Mouse (Mus musculus) forebrain, embryonic 11.5 days (tissue): ENCODE data around the gene Sox15. TPM values are rescaled to one million over a fixed set of nuclear protein-coding genes. Genes with fewer than 3 reads are reported as not detected.
"Not testable (repeated sequence)": the region's sequence is repeated elsewhere in the genome, so short reads cannot be mapped to it uniquely, and the experiment has no call there.

Source experiments
- ATAC-seq: fragments of 200-750 bp; cut with Nextera tagmentation; replicated peaks from 2 replicates; pipeline ENCODE4 v1.8.0; 2017; ENCODE audit warnings: moderate TSS enrichment; ENCODE audit not compliant: low FRiP score
- DNase-seq: peaks from one replicate; pipeline ENCODE4 v3.0.0-alpha.2; 2017; ENCODE audit warnings: low spot score
- H3K27ac ChIP-seq: fragments of 300-500 bp; sonication (generic); 2 replicates; pipeline ENCODE4 v1.5.1; 2014; ENCODE audit warnings: low read depth, low read length
- H3K27me3 ChIP-seq: fragments of 300-500 bp; sonication (generic); 2 replicates; pipeline ENCODE4 v1.6.1; 2014; ENCODE audit warnings: mild to moderate bottlenecking, low read length, mixed read lengths; ENCODE audit not compliant: control insufficient read depth, insufficient read depth
- H3K36me3 ChIP-seq: fragments of 300-500 bp; sonication (generic); 2 replicates; pipeline ENCODE4 v1.6.1; 2014; ENCODE audit warnings: mild to moderate bottlenecking, low read length, moderate library complexity, mixed read lengths; ENCODE audit not compliant: control insufficient read depth, insufficient read depth
- H3K4me1 ChIP-seq: fragments of 300-500 bp; sonication (generic); replicated peaks from 2 replicates; pipeline ENCODE4 v1.6.1; 2014; ENCODE audit warnings: low read length, mixed read lengths; ENCODE audit not compliant: control insufficient read depth, insufficient read depth
- H3K4me2 ChIP-seq: fragments of 300-500 bp; sonication (generic); 2 replicates; pipeline ENCODE4 v1.6.1; 2014; ENCODE audit warnings: low read depth, mild to moderate bottlenecking, low read length, moderate library complexity, mixed read lengths; ENCODE audit not compliant: severe bottlenecking
- H3K4me3 ChIP-seq: fragments of 300-500 bp; sonication (generic); 2 replicates; pipeline ENCODE4 v1.5.1; 2014; ENCODE audit warnings: low read depth, low read length
- H3K9ac ChIP-seq: fragments of 300-500 bp; sonication (generic); 2 replicates; pipeline ENCODE4 v1.6.1; 2014; ENCODE audit warnings: low read length
- H3K9me3 ChIP-seq: fragments of 300-500 bp; sonication (generic); 2 replicates; pipeline ENCODE4 v1.6.1; 2016; ENCODE audit warnings: low read length, mixed read lengths; ENCODE audit not compliant: control insufficient read depth
- WGBS: fragments of 180-500 bp; shearing (Covaris S2); extraction: QIAGEN DNeasy Blood & Tissue Kit; methylation state at CpG from one replicate; pipeline ENCODE4 v1.1.7; 2014; 5-methylcytosine and 5-hydroxymethylcytosine counted together
- polyA plus RNA-seq: library from polyadenylated mRNA; unstranded; fragments of >200 nt; fragmentation: Nextera tagmentation; extraction: Ambion mirVana; gene quantifications from 2 replicates; pipeline ENCODE4 v1.2.1, GENCODE M21; 2014

Gene Sox15
- polyA plus RNA-seq, 1 experiment from 2014 or later: not detected

DNA sequence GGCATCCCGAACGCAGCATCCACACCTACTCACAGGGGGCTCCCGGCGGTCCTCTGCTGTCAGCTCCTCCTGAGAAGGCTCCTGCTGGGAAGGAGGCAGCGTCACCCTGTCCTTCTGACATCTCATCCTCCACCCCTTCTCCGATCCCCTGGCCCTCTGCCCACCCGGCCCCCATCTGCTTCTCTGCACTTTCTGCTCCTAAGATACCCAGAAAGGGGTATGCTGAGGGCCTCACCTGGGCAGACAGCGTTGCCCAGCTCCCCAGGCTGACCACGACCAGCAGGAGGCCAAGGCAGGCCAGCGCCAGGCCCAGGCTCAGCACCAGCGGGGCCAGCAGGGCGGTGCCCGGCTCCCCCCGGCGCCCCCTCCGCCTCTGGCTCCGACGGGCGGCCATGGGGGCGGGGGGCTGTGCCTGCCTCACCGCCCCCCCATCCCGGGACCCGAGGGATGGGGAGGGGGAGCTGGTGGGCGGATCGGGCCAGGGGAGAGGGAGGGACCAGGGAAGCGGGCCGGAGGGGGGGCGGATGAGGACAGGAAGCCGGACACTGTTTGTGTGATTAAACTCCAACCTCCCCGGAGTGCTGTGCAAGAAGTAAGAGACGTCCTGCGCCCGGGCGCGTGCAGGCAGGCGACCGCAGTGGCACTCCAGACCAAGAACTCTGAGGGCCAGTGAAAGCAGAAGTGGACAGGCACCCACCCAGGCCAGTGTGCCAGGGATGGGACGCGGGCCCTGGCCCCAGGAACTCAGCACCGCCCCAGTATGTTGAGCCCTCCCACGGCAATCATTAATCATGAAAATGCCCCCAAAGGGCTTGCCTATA, 40.5 kb downstream of the Sox15 start, which contains the start of the genes Tnfsf12 and Tnfsfm13:
TSS of gene Tnfsf12 (minus strand) at position 489 of the 821 bp plus-strand sequence.
TSS of gene Tnfsfm13 (minus strand) at position 738 of the 821 bp plus-strand sequence.
- peak within 1 kb of the TSS; percentile 90 for H3K4me2 ChIP-seq
- DNase-seq: peak; percentile 75
- H3K27ac ChIP-seq: no peak within 1 kb of the TSS
- peak within 1 kb of the TSS; percentile 75 for H3K9ac ChIP-seq
- H3K9me3 ChIP-seq: no peaks in the 10 kb centered on the region
- H3K27me3 ChIP-seq: no peaks in the 10 kb centered on the region
- no peak for ATAC-seq
- H3K4me3 ChIP-seq: peak within 1 kb of the TSS; percentile 40
- H3K4me1 ChIP-seq: peaks cover 7% of the 10 kb centered on the region
- no peaks in the 10 kb centered on the region for H3K36me3 ChIP-seq
- 1% methylated on average over 36 of the region's 41 CpGs for WGBS

DNA sequence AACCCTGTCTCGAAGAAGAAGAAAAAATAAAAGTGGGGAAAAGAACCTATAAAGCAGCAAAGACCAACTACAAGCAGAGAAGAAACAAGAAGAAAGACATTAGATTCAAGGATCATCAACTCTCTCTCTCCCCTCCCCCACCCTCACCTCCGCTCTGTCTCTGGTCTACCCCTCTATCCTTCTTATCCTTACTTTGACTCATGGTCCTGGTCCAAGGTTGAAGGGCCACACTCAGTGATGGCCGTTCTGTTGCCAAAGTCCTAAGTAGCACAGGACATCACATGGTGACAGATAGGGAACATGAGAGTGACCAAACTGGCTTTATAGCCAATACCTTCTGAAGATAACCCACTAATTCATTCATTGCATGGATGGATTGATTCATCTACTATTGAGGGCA, 42.3 kb downstream of the Sox15 start:
- Histone ChIP-seq H3K9ac (no peak overlapping the region), H3K27ac (no peak overlapping the region), H3K4me2 (no peak overlapping the region), H3K9me3 (no peaks in the 10 kb centered on the region), H3K36me3 (no peaks in the 10 kb centered on the region), H3K4me3 (no peak overlapping the region), H3K27me3 (no peaks in the 10 kb centered on the region), H3K4me1 (peaks cover 7% of the 10 kb centered on the region)
- WGBS: 90% methylated on average over 3 of the region's 3 CpGs
- DNase-seq (no peak), ATAC-seq (no peak)

DNA sequence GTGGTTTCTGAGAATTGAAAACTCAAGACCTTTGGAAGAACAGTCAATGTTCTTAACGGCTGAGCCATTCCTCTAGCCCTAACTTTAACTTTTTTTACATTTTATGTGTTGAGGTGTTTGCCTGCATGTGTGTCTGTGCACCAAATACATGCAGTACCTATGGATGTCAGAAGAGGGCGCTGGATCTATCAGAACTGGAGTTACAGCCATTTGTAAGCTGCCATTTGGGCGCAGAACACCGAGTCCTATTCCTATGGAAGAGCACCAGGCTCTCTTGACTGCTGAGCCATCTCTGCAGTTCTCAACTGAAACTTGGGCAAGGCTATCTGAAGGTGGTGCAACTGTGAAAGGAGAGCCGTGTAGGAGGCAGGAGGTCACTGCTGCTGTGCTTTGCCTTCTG, 43.5 kb downstream of the Sox15 start:
- peaks cover 7% of the 10 kb centered on the region for H3K4me1 ChIP-seq
- ATAC-seq (no peak), DNase-seq (no peak)
- H3K27me3 ChIP-seq: no peaks in the 10 kb centered on the region
- H3K9me3 ChIP-seq: no peaks in the 10 kb centered on the region
- H3K27ac ChIP-seq: no peak overlapping the region
- WGBS: 72% methylated on average over 5 of the region's 5 CpGs
- H3K4me3 ChIP-seq: no peak overlapping the region
- no peak overlapping the region for H3K9ac ChIP-seq
- no peaks in the 10 kb centered on the region for H3K36me3 ChIP-seq
- H3K4me2 ChIP-seq: no peak overlapping the region

DNA sequence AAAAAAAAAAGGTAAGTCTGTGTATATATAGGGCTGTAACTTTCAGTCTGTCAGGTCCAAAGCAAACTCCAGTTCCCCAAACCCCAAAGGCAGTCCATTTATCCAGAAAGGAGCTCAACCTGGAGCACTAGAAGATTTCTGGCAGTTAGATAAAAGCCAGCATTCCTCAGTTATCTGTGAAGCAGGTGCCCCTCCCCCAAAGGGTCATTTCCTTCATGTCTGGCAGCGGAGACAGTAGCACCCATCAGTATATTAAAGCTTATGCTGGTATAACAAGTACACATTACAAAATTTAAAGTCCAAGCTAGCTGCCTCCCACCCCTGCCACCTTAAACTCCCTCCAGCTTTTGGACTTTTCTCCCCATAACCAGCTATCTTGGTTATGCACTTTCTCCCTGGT, 44.5 kb downstream of the Sox15 start:
- Histone ChIP-seq H3K4me3 (no peak overlapping the region), H3K4me2 (no peak overlapping the region), H3K27me3 (no peaks in the 10 kb centered on the region), H3K36me3 (no peaks in the 10 kb centered on the region), H3K9me3 (no peaks in the 10 kb centered on the region), H3K27ac (no peak overlapping the region), H3K9ac (no peak overlapping the region), H3K4me1 (peaks cover 7% of the 10 kb centered on the region)
- 74% methylated on average over 1 of the region's 1 CpGs for WGBS
- no peak for ATAC-seq
- DNase-seq: no peak

DNA sequence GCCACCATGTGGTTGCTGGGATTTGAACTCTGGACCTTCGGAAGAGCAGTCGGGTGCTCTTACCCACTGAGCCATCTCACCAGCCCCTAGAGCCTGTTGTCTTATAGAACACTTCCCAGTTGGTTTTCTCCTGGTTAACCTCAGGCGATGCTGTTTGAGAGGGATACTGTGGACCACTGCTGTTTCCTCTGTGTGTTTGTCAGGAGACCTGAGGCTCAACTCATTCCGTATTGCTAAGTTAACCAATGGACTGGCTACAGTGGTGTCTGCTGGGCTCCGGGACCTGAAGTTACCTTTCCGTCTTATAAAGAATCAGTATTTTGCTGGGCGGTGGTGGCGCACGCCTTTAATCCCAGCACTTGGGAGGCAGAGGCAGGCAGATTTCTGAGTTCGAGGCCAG, 47.8 kb downstream of the Sox15 start:
- not testable (repeated sequence) for H3K4me3 ChIP-seq, H3K4me2 ChIP-seq, H3K9me3 ChIP-seq, H3K36me3 ChIP-seq, H3K4me1 ChIP-seq, H3K9ac ChIP-seq, H3K27ac ChIP-seq, DNase-seq, ATAC-seq, H3K27me3 ChIP-seq
- 94% methylated on average over 10 of the region's 10 CpGs for WGBS

DNA sequence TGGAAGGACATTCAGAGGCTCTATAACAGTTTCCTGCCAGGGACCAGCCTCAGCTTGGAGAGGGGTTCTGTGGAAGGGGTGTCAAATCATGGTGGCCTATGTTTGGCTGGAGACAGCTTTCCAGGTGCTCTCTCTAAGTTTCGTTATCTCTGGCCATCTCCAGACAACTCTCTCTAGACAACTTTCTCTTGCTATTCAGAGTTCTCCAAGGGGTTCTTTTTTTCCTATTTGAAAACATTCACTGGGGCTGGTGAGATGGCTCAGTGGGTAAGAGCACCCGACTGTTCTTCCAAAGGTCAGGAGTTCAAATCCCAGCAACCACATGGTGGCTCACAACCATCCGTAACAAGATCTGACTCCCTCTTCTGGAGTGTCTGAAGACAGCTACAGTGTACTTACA, 48.3 kb downstream of the Sox15 start:
- not testable (repeated sequence) for H3K36me3 ChIP-seq, H3K4me3 ChIP-seq, ATAC-seq, H3K9ac ChIP-seq, H3K27me3 ChIP-seq, DNase-seq, H3K27ac ChIP-seq, H3K4me1 ChIP-seq, H3K4me2 ChIP-seq, H3K9me3 ChIP-seq
- 79% methylated on average over 2 of the region's 3 CpGs for WGBS

DNA sequence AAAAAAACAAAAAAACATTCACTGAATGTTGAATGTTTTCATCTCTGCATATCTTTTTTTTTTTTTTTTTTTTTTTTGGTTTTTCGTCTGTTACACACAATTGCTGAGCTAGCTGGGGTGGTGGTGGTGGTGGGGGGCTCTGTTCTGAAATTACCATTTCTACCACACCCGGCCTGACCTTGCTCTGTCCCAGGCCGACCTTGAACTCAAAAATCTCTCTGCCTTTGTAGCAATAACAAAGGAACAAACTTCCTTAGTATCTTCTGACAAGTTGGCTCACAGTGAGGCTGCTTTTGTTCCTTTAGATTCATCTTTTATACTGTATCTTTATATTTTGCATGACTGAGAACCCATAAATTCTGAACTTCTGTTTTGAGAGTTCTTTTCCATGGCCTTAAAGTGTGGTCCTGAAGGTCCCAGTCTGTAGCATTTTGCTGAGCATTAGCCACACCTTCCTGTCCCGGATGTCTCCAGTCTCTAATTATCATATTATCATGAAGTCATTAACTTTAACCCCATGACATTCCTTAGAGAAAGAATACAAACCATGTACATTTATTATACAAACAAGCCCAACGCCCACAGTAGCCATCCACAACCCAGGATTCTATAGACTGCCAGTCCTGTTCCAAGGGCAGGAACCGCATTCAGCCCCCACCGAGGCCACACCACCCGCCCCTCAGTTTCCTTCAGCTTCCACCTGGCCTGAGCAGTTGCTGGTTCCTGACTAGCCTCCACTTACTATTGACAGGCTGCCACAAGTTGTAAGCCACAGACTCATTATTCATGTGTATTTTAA, 48.9 kb downstream of the Sox15 start:
- no peak for DNase-seq
- whole genome bisulfite sequencing: 75% methylated on average over 8 of the region's 8 CpGs
- H3K9ac ChIP-seq: no peak overlapping the region

DNA sequence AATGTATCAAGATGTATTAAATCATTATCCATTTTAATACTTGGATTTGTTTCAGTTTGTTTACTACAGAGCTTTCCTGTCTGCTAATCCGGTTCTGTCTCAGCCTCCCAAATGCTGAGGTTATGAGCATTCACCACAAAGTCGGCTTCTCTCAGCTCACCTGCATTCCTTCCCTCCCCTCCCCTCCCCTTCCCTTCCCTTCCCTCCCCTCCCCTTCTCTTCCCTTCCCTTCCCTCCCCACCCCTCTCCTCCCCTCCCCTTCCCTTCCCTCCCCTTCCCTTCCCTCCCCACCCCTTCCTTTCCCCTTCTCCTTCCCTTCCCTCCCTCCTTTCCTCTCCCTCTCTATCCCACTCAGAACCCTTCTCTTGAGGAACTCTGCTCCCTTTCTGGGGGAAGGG, 49.5 kb downstream of the Sox15 start:
- DNase-seq: no peak
- H3K27me3 ChIP-seq: no peaks in the 10 kb centered on the region
- no peaks in the 10 kb centered on the region for H3K9me3 ChIP-seq
- ATAC-seq: no peak
- no peaks in the 10 kb centered on the region for H3K36me3 ChIP-seq
- no peak overlapping the region for H3K27ac ChIP-seq
- WGBS: 50% methylated on average over 2 of the region's 2 CpGs
- H3K4me2 ChIP-seq: no peak overlapping the region
- no peaks in the 10 kb centered on the region for H3K4me1 ChIP-seq
- H3K4me3 ChIP-seq: no peak overlapping the region
- no peak overlapping the region for H3K9ac ChIP-seq

More for the DNA sequence above, 48.9 kb downstream of the Sox15 start:
- Histone ChIP-seq H3K27ac (no peak overlapping the region), H3K9me3 (no peaks in the 10 kb centered on the region), H3K36me3 (no peaks in the 10 kb centered on the region), H3K4me1 (no peaks in the 10 kb centered on the region), H3K4me3 (no peak overlapping the region), H3K4me2 (no peak overlapping the region), H3K27me3 (no peaks in the 10 kb centered on the region)
- no peak for ATAC-seq
